Mouse (Mus musculus) gastrocnemius, adult 18-20 months (tissue): ENCODE measurements around the gene Hps3. TPM values are rescaled to one million over a fixed set of nuclear protein-coding genes. Genes with fewer than 3 reads are reported as not detected.
A peak's percentile ranks its signal among the peaks of the same experiment; 100 is the strongest.
"Not testable (repeated sequence)": the region's sequence is repeated elsewhere in the genome, so short reads cannot be mapped to it uniquely, and the experiment has no call there.

ENCODE experiments used
- DNase-seq: peaks from one replicate; pipeline ENCODE4 v3.0.0; 2021; ENCODE audit warnings: low spot score
- long read RNA-seq, 2 experiments: library from polyadenylated mRNA; stranded (forward); transcript quantifications; one replicate each; pipeline ENCODE4 v2.0.0; 2021
- total RNA-seq, 2 experiments: library from RNA; stranded (reverse); gene quantifications; 2 replicates each; pipeline ENCODE4 v1.2.3; 2021

Hps3 gene
- total RNA-seq = 1 to 10 TPM; 3.6 to 3.8 TPM
- long read RNA-seq, experiment 1, partial matches to known transcripts = 1 of 4 reads
- long read RNA-seq, experiment 1, other reads (novel, unspliced or antisense) = 3 of 4 reads
- long read RNA-seq, experiment 2, full-length matches to known transcripts = 5 of 6 reads
- long read RNA-seq, experiment 2, partial matches to known transcripts = 1 of 6 reads
- long read RNA-seq, experiment 2, other reads (novel, unspliced or antisense) = 0 of 6 reads

DNA sequence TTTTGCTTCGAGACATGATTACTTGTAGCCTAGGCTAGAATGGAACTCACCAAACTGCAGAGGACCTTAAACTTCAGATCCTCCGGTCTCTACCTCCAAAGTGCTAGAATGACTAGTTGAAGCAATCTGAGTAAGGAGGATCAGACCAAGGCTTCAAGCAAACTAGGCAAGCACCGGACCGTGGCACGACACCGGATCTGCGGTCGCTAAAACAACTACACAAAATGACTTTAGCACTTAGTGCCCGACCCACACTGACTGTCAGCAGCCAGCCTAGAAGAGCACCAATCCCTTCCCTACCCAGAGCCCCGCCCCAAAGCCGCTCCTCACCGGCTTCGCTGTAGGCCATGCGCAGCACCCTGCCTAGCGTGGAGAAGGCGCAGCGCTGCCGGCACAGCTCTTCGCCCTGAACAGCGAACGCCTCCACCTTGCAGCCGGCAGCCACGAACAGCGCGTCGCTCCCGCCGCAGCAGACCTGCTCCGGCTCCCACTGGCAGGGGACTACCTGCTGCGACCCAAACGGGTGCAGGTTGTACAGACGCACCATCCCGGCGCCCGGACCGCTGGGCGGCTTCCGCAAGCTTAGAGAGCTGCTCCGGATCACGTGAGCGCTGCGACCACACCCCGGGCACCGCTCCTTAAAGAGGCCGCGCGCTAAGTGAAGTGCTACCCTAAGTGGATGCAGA lies at the start of gene Hps3:
Gene Hps3, minus strand, starts transcription at position 597 of the 686 bp plus-strand sequence.
- peak; percentile 84 for DNase-seq

DNA sequence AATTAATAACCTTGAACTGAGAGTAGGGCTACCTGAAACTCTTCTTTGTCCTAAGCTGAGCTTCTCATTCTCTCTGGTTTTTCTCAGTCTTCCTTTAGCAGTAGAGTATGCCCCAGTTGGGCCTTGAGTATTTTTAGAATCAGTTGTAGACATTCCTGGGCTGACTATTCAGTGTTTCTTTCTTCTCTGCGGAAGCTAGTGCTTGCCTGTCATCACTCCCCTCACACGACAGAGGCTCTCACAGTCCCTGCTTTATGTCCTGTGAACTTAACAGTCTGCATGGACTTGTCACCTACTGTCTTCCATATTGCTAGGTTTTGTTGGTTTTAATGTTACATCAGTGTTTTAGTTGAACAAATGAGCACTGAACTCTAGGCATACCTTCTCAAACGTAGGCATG lies 47.0 kb upstream of the Hps3 start:
- no peak for DNase-seq

DNA sequence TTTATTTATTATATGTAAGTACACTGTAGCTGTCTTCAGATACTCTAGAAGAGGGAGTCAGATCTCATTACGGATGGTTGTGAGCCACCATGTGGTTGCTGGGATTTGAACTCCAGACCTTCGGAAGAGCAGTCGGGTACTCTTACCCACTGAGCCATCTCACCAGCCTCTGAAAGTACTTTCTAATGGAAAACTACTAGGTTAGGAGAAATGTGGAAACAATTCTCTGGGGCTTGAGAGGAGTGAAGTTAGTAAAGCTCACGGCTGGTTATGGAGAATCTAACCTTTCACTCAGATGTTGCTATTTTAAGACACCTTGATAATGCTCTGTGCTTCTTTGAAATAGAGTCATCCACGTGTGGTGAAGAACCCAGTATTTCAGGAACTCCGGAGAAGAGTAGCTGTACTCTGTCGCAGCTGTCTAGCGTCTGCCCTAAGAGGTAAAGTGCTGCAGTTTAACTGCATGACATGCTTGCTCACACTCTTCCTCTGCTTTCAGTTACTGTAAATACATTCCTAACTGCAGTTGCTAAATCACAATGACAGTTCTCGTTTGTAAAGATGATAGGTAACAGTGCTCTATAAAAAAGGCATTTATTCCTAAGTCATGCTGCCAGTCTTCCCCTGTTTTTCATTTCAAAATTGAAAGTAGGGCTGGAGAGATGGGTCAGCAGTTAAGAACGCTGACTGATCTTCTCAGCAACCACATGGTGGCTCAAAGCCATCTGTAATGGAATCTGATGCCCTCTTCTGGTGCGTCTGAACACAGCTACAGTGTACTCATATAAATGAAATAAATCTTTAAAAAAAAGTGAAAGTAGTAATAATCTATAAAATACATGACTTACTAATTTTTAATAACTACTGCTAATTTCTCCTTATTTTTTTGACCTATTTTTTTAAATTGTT lies 41.3 kb upstream of the Hps3 start:
- peak; percentile 3 for DNase-seq

DNA sequence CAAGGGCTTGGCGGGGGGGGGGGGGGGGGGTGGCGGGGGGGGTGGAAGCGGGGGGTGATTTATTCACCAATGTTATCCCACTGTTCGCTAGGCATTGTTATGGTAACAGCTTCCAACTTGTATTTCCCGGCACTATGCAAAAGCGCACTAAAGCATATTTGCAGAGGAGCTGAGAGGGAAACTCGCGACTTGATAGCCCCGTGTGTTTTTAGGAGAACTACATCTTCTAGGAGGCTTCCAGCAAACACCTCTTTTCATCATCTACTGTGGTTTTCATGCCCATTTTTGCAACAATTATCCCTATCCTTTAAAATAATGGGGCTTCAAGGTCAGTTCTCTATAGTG lies 23.1 kb upstream of the Hps3 start:
- no peak for DNase-seq

DNA sequence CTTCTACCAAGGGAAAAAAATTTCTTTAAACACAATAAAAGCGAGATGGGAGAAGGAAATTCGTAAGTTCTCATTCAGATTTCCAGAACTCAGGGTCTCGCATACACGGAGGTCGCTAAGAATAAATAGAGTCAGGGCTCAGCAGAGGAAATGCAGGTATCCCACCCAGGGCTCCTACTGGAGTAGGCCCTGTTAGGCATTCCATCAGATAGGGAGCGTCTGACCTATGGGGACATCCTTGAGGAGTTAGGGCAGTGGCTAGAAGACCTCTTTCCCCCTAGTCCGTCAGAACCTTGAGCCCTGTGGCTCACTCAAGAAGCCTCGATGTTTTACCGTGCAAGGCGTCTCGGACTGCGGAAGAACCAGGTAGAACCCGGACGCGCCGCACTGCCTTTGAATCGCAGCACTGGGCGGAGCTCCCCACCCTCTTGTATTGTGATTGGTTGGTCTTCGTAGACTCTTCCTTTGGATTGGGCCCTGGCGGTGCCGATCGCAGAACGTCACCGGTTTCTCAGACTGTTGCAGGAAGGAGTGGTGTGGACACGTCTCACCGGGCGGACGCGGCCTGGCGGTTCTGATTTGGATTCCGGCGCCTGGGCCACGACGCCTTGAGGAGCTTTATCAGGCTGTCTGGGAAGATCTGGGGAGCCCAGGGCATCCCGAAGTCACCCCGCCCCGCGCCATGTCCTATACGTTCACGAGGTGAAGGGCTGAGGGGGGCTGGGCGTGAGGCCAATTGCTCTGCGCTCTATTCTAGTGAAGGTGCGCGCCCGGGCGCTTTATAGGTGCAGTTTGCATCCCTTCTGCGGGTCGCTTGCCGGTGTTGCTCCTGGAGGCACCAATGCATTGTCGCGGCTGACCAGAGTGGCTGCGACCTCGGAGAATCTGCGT lies 22.4 kb upstream of the Hps3 start, which contains the start of gene Hltf:
Gene Hltf, plus strand, starts transcription at position 506 of the 891 bp plus-strand sequence.
- DNase-seq = peak; percentile 95

DNA sequence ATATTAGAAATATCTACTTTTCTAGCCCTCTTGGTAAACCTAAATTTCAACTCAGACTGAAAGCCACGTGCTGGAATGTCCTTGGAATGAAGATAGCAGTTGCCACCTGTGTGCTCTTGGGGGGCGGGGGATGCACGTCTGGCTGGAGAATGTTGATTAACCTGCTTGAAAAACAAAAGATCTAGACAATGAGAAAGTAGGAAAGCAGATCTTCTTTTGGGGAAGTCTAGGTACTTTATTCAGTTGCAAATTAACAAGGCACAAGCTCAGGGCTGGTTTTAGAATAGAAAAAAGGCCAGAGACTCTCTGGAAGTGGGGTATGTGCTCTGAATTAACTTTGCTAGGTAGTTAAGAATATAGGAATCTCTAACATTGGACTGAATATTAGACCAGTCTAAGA lies 9.6 kb upstream of the Hps3 start:
- DNase-seq = not testable (repeated sequence)

DNA sequence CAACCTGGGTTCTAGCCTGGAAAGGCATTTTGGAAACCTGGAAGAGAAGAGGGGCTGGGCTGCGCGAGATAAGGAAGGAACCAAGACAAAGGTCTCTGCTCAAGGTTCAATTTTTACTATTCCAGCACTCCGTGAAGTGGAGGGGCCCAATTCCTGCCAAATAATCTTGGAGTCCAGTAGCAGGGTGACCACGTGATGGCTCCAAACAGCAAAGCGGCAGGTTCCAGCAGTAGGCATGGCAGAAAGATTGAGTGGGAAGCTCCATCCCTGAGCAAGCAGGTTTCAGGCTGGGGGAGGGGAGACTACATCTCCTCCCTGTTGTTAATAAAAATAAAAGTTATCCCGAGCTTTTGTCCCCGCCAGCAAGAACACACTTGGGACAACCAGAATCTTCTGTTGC lies 6.3 kb upstream of the Hps3 start:
- DNase-seq = not testable (repeated sequence)

DNA sequence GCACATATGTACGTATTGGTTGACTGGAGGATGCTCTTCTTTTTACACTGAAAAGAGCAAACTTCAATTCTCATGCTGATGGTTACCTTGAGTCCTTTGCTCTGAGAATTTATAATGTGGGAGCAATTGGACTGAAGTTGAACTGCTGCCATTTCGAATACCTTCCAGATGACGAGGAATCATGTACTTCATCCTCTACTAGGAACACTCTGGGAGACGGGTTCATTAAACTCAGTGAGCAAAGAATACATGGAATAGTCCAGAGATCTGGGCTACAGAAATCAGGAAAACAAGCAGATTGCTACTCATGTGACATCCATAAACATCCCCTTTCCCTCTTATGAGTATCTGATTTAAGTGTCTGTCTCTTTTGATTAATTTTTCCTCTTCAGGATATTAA lies 954 bp upstream of the Hps3 start:
- no peak for DNase-seq

DNA sequence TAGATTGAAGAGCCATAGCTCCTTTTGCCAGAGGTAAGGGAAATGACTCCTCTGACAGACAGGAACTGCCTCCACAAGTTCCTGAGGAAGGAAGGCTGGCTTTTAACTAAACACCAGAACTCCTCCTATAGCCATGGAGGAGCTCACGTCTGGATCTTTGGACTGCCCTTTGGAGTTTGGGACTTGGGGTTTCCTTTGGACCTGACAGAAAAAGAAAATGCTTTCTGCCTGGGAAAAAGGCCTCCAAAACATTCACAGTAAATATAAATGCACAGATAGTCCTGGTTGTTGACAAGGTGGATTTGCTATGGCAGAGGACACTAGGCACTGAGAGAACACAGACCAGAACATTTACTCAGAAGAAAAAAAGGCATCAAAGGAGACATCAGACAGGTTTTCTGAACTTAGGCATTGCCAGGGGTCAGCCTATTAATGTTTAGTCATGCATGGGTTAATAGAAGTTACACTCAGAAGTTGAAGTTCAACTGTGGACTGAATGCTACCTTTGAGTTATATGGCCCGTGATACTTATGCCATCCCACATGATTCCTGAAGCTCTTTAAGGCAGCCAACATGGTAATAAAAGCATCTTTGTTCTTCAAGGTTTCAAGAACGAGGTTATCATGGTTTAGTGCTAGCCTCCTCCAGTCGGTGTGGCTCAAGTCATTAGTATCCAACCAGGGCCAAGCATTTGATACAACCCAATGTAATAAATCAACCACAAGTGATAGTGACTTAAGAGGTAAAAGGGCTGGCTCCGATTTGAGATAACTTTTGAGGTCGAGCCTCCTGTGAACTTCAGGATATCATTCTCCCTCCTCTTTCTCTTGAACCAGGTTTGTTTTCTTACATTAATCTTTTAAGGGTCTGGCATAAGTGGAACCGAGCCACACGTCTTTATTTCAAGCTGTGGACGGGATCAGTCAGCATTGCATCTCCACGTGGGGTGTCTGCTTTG lies 1.1 kb downstream of the Hps3 start:
- no peak for DNase-seq

DNA sequence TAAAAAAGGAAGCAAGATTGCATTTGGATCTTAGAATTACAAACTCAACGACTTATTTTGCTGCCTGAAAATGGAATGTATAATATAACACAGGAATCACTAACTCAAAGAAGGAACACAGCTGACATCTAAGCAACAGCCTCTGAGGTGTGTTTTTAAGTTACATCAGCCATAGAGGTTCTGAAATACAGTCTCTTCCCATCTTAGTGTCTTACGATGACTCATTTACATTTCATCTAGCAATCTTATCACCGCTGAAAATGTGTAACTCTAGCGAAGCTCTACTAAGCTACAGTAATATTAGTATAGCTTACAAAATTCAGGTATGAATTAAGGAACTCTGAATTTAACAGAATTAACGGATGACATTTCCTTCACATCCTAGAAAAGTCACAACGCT lies 4.3 kb downstream of the Hps3 start:
- DNase-seq = no peak

DNA sequence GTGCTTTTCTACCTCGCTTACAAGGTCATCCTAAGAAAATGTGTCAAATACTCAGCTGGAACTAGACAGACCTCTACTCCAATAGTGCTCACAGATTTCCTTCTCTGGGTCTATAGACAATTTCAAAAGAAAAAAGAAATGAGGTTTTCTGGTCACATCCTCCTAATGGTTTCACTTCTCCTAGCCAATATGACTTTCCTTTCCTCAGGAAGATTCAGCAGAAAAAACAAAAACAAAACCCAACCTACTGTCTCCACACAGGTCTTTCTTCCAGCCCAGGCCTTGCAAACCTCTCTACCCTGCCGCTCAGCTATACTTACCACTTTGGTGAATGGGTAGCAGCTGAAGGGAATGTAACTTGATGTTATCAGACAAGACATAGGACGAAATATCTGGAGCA lies 6.5 kb downstream of the Hps3 start:
- DNase-seq = no peak

DNA sequence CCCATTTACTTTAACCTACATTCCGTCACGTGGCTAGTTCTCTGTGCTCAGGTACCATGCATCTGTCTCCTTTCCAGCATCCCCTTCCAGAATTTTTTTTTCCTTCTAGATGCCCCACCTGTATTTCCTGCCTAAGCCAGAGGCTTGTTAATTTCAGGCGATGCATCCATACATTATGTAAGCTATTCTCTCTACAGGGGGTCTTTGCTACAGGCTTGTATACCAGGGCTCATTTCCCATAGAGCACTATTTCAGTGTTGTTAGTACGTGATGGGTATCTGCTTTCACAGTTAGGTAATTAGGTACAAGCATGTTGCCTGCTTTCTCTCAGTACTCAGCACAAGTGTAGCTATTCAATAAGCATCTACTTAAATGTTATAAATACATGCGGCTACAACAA lies 7.3 kb downstream of the Hps3 start:
- no peak for DNase-seq

DNA sequence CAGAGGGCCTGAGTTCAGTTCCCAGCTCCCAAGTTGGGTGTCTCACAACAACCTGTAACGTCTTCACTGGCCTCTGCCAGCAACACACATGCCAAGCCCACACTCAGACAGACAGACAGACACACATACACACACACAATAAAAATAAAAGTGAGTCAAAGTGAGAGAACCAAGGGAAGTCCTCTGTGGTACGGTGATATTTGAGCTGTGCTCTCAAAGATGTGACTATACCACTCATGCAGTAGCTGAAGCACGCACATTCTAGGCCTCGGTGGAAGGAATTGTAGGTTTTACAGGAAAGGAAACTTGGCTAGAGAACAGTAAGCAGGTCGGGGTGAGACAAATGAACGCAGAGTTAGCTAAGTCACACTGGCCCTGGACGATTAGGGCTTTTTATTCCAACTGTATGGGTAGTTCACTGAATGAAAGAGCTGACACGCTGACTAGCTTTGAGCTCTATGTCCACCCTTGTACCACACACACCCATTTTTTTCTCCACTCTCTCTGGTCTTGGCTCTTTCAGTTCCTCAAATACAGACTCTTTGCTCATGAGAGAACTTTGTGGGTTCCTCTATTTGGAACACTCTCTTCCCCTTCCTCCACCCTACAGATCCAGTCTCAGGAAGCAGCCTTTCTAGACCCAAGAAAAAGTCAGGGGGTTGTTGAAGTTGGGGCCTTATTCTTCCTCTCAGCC lies 8.0 kb downstream of the Hps3 start:
- no peak for DNase-seq

DNA sequence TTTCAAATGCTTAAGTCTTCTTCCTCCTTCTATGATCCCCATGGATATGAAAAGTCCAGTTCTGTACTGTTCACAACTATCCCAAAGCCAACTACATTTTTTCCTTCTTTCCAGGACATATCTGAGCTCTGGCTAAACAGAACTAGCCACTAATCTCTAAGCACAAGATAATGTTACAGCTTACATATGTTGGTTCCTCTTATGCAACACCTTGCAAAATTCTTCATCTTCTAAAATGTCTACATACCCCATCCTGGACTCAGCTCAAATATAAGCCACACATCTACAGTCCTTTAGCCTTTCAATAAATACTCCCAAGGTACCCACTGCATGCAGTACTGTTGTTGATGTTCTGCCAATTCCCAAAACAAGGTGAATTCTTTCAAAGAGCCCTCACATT lies 8.6 kb downstream of the Hps3 start:
- DNase-seq = no peak

DNA sequence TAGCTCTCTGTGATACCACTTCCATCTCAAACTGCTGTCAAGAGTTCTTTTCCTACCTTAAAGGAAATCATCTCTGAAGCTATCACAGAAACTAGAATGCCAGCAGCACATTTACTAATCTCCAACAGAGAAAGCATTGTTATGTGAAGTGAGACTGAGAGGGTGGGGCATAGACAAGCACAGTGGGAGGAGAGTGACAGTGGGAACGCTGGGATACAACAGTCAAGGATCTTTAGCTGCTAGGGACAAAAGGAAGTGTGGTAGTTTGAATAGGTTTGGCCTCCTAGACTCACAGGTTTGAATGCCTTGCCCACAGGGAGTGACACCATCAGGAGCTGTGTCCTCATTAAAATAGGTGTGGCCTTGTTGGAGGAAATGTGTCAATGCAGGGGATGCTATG lies 11.3 kb downstream of the Hps3 start:
- DNase-seq = no peak

DNA sequence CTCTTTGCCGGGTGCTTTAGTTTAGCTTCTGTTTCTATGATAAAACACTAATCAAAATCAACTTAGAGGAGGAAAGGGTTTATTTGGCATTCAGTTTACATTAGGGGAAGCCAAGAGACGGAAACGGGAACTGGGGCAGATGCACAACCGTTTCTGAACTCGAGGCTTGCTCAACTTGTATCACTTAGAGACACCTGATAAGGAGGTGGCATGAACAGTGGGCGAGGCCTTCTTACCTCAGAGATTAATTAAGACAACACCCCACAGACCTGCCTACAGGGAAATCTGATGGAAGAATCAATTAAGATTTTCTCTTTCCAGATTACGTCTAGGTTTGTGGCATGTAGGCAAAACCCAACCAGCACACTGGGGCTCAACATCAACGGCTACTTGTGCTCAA lies 17.0 kb downstream of the Hps3 start:
- DNase-seq = no peak

DNA sequence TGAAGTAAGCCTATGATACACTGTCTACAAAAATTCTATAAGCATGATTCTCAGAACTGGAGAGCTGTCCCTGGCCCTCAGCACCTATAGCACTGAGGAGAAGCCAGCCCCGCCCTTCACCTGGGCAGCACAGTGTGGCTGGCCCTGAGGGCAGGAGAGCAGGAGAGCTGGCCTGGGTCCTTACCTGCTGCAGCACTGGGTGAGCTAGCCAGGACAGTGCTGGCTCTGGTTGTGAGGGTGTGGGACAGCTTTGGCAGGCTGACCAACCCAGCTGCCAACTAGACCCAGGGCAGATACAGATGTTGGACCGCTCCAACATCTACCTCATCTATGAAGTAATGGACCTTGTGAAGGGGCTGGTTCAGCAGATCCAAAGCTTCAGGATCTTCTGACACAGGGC lies 20.7 kb downstream of the Hps3 start:
- no peak for DNase-seq

DNA sequence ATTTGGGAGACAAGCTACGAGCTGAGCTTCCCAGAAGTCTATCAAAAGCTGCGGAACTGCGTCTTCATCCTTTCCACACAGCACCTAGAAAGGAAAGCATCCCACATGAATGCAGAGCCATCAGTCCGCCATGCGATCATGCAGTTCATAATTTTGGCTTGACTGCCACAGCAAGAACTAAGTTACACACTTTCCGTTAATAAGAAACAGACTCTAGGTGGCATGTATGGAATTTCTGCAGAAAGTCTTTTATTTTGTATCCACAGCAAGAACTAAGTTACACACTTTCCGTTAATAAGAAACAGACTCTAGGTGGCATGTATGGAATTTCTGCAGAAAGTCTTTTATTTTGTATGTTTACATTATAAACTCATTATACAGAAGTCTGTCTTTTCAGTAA lies 24.2 kb downstream of the Hps3 start:
- DNase-seq = not testable (repeated sequence)

DNA sequence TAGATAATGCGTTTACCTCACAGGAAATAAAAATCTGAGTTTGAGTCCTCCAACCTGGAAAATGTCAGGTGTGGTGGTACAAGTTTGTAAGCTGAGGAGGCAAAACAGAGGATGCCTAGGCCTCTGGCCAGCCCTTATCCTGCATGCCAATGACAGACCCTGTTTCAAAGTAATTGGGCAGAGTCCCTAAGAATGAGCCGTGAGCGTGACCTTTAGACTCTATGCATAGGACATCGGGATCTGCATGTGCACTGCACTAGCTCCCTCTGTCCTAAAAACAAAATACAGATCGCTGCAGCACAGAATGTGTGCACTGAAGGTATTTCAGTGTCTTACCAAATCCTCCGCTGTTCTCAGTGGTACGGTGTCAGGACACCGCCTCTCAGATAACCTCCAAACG lies 24.7 kb downstream of the Hps3 start:
- DNase-seq = no peak

DNA sequence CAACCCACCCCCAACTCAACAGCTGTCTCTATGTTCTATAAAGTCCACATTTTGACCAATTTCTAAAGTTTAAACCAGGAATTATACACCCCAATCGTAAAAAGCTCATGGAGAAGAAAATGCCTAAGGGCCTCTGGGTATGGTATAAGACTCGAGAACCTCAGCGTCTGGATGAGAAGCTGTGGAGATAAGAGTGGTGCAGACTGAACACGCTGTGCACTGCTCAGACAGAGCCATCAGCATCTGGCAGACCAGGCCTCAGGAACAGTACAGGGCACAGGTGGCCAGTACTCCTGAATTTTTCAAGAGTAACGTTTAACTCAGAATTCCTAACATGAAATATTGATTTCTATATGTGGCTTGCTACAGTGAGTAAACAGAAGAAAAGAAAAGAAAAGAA lies 27.4 kb downstream of the Hps3 start:
- DNase-seq = no peak
